ENCODE assay signal across 28 mouse cellular contexts in genomic region chr4:95526588-95526987, GRCm38 (mm10). TPM values are rescaled to one million over a fixed set of nuclear protein-coding genes. Genes with fewer than 3 reads are reported as not detected.
A peak's percentile ranks its signal among the peaks of the same experiment; 100 is the strongest.
DNase-seq lines count a peak whose midpoint lies in the region; ATAC-seq and TF ChIP-seq lines count a peak whose summit lies in the region.
"Had no signal": no experiment of that assay in that cellular context is flagged by ENCODE, and none has a peak within 500 bp of the region (broad histone marks: within the 10 kb centered on the region; RNA-seq: fewer than 3 reads in every experiment).

No protein-coding gene starts in this region.

- 69% methylated on average over 4 of the region's 4 CpGs for WGBS in lung, postnatal 0 days

- intact Hi-C loops in heart, postnatal 25 days (cut with DNase I) = no loop called here
- intact Hi-C loops in heart, postnatal 14 days (cut with DNase I) = no loop called here

- no peak overlapping the region for H3K4me3 ChIP-seq in lung, postnatal 0 days (ENCODE audit: low read depth, low read length)
- H3K4me3 ChIP-seq: forebrain, embryonic 13.5 days; heart, adult 2 months; hindbrain, embryonic 12.5 days; liver, embryonic 13.5 days; midbrain, embryonic 13.5 days had no signal

- no peak for TF ChIP-seq CTCF in lung, postnatal 0 days (IDR thresholded peaks at IDR 0.05)

- no peak overlapping the region for H3K4me2 ChIP-seq in lung, postnatal 0 days (replicated peaks; ENCODE audit: low read depth, low read length)
- H3K4me2 ChIP-seq: forebrain, embryonic 13.5 days; hindbrain, embryonic 12.5 days; liver, embryonic 13.5 days; midbrain, embryonic 13.5 days had no signal

- no peak for ATAC-seq in lung, postnatal 0 days
- ATAC-seq in activated CD4-positive, CD25-positive, alpha-beta regulatory T cell, adult 4 months = no peak
- ATAC-seq: forebrain, embryonic 13.5 days; hindbrain, postnatal 0 days; intestine, embryonic 16.5 days; midbrain, embryonic 13.5 days had no signal

- no peaks in the 10 kb centered on the region for H3K9me3 ChIP-seq in lung, postnatal 0 days (ENCODE audit: low read length)
- H3K9me3 ChIP-seq: forebrain, embryonic 13.5 days; hindbrain, embryonic 12.5 days; liver, embryonic 13.5 days; midbrain, embryonic 13.5 days had no signal

- H3K27ac ChIP-seq in lung, postnatal 0 days (ENCODE audit: low read length) = no peak overlapping the region
- H3K27ac ChIP-seq: forebrain, embryonic 13.5 days; heart, adult 2 months; hindbrain, embryonic 12.5 days; hindbrain, postnatal 0 days; liver, embryonic 13.5 days; macrophage; midbrain, embryonic 13.5 days; stomach, postnatal 0 days had no signal

- H3K27me3 ChIP-seq in lung, postnatal 0 days (replicated peaks; ENCODE audit: insufficient read depth, low read length) = no peaks in the 10 kb centered on the region
- H3K27me3 ChIP-seq: CH12.LX; forebrain, embryonic 13.5 days; hindbrain, embryonic 12.5 days; liver, embryonic 13.5 days; midbrain, embryonic 13.5 days had no signal

- H3K36me3 ChIP-seq in lung, postnatal 0 days (ENCODE audit: insufficient read depth, low read length) = no peaks in the 10 kb centered on the region
- H3K36me3 ChIP-seq: hindbrain, embryonic 12.5 days; liver, embryonic 13.5 days; midbrain, embryonic 13.5 days had no signal

- TF ChIP-seq EP300 in lung, postnatal 0 days (IDR thresholded peaks at IDR 0.05) = no peak

- no peaks in the 10 kb centered on the region for H3K4me1 ChIP-seq in lung, postnatal 0 days (ENCODE audit: insufficient read depth, low read depth, low read length)
- H3K4me1 ChIP-seq: forebrain, embryonic 13.5 days; hindbrain, embryonic 12.5 days; liver, embryonic 13.5 days; midbrain, embryonic 13.5 days had no signal

- H3K9ac ChIP-seq in lung, postnatal 0 days (replicated peaks; ENCODE audit: low read depth) = no peak overlapping the region
- H3K9ac ChIP-seq: forebrain, embryonic 13.5 days; hindbrain, embryonic 12.5 days; liver, embryonic 13.5 days; midbrain, embryonic 13.5 days had no signal

- peak; percentile 87 for DNase-seq in heart, adult 11 months
- no peak for DNase-seq in heart, postnatal 25 days (ENCODE audit: low spot score)
- DNase-seq in lung, postnatal 0 days (ENCODE audit: low spot score) = peak; percentile 36
- DNase-seq in lung, postnatal 10 days = no peak
- peak; percentile 7 to 26 for DNase-seq in heart, postnatal 14 days
- DNase-seq in right cerebral cortex, adult 2 months (ENCODE audit: low spot score in 2 of 2) = no peak
- DNase-seq: adrenal gland, adult 8-10 months; B cell, adult 2 months; cerebellum, adult 2 months; cerebellum, postnatal 14 days; kidney, adult 9 months; kidney, postnatal 10 days; layer of hippocampus, postnatal 36 days; left cerebral cortex, postnatal 4 days; liver, embryonic 13.5 days; lung, adult 18-20 months; thymus, adult 18-20 months; thymus, postnatal 25 days had no signal

RNA-seq across cellular contexts. Expression of gene Fggy, which starts 30.7 kb away (rescaled TPM):
- total RNA-seq in heart, postnatal 25 days (2021) = 1 to 10 TPM; 4.6 to 7.8 TPM
- 6.2 and 8.9 TPM in 2 replicates for polyA plus RNA-seq in lung, postnatal 0 days (2015; fragmentation: Nextera tagmentation; extraction: Ambion mirVana)
- total RNA-seq in heart, postnatal 14 days (2021) = 1 to 10 TPM; 6.0 to 6.7 TPM
- polyA plus RNA-seq in activated CD4-positive, CD25-positive, alpha-beta regulatory T cell, adult 4 months (2017; shearing (Covaris generic)) = 1 to 10 TPM; 3.0 to 3.6 TPM

Comparison
In these comparisons a context has a peak if more than half of its experiments do, and no peak if none do; other contexts are left out.
1. DNase-seq: peak in heart, adult 11 months (single experiment), lung, postnatal 0 days (single experiment) and heart, postnatal 14 days (2 of 2); none in heart, postnatal 25 days (single experiment), lung, postnatal 10 days (single experiment) and right cerebral cortex, adult 2 months (0 of 2).